24 mouse cellular contexts compared by ENCODE assay signal in genomic region chr2:70616617-70617016, GRCm38 (mm10). TPM values are rescaled to one million over a fixed set of nuclear protein-coding genes. Genes with fewer than 3 reads are reported as not detected.
"Had no signal": no experiment of that assay in that cellular context is flagged by ENCODE, and none has a peak within 500 bp of the region (broad histone marks: within the 10 kb centered on the region; RNA-seq: fewer than 3 reads in every experiment).

No protein-coding gene starts in this region.

- DNase-seq: kidney, adult 8-10 months; kidney, postnatal 25 days; layer of hippocampus, adult 9-11 months; lung, adult 18-20 months; lung, postnatal 10 days; lung, postnatal 36 days; thymus, adult 2 months; thymus, postnatal 14 days; thymus, postnatal 4 days had no signal

- H3K4me2 ChIP-seq: kidney, embryonic 15.5 days; liver, embryonic 11.5 days; lung, embryonic 15.5 days; midbrain, embryonic 13.5 days; neural tube, embryonic 13.5 days had no signal

- H3K4me3 ChIP-seq: kidney, embryonic 15.5 days; layer of hippocampus, adult 2 months; left cerebral cortex, adult 2 months; lung, embryonic 15.5 days; megakaryocyte, embryonic 14.5 days; midbrain, embryonic 10.5 days; midbrain, embryonic 13.5 days; myocyte; neural tube, embryonic 13.5 days had no signal

- H3K9ac ChIP-seq: kidney, embryonic 15.5 days; liver, embryonic 14.5 days; lung, embryonic 15.5 days; midbrain, embryonic 13.5 days; neural tube, embryonic 13.5 days had no signal

- ATAC-seq: midbrain, embryonic 13.5 days; midbrain, embryonic 16.5 days had no signal

- H3K27me3 ChIP-seq: kidney, embryonic 15.5 days; lung, embryonic 15.5 days; midbrain, embryonic 13.5 days; neural tube, embryonic 13.5 days had no signal

- H3K27ac ChIP-seq: kidney, embryonic 15.5 days; layer of hippocampus, adult 2 months; left cerebral cortex, adult 2 months; liver, embryonic 14.5 days; lung, embryonic 15.5 days; midbrain, embryonic 10.5 days; midbrain, embryonic 13.5 days; neural tube, embryonic 13.5 days had no signal

- H3K9me3 ChIP-seq: kidney, embryonic 15.5 days; lung, embryonic 15.5 days; midbrain, embryonic 13.5 days; neural tube, embryonic 13.5 days had no signal

- H3K36me3 ChIP-seq: kidney, embryonic 15.5 days; lung, embryonic 15.5 days; midbrain, embryonic 10.5 days; midbrain, embryonic 13.5 days; neural tube, embryonic 13.5 days had no signal

- H3K4me1 ChIP-seq: kidney, embryonic 15.5 days; lung, embryonic 15.5 days; midbrain, embryonic 10.5 days; neural tube, embryonic 13.5 days had no signal

RNA-seq across cellular contexts. Expression of gene Gm26558, which starts 45.3 kb away (rescaled TPM):
- total RNA-seq: layer of hippocampus, adult 2 months; left cerebral cortex, postnatal 10 days; monocyte, adult 5-6 weeks; neutrophil, adult 5-6 weeks had no signal
